Mouse (Mus musculus) megakaryocyte, embryonic 14.5 days (primary cell): ENCODE data around the gene Dazap1. TPM values are rescaled to one million over a fixed set of nuclear protein-coding genes. Genes with fewer than 3 reads are reported as not detected.
"Not testable (repeated sequence)": the region's sequence is repeated elsewhere in the genome, so short reads cannot be mapped to it uniquely, and the experiment has no call there.

Experiments used
- H3K27me3 ChIP-seq: replicated peaks from 2 replicates; pipeline ENCODE3; 2012; ENCODE audit warnings: inconsistent platforms
- H3K36me3 ChIP-seq: replicated peaks from 2 replicates; pipeline ENCODE3; 2012; ENCODE audit warnings: low read length, inconsistent platforms, mixed read lengths
- H3K4me1 ChIP-seq: 2 replicates; pipeline ENCODE4 v1.6.1; 2012; ENCODE audit warnings: inconsistent platforms
- H3K4me3 ChIP-seq: replicated peaks from 2 replicates; pipeline ENCODE3; 2012; ENCODE audit warnings: moderate library complexity, mild to moderate bottlenecking, inconsistent platforms
- H3K9me3 ChIP-seq: 2 replicates; pipeline ENCODE4 v1.6.1; 2012; ENCODE audit warnings: inconsistent platforms
- FLI1 ChIP-seq: IDR thresholded peaks from 2 replicates; pipeline ENCODE4 v1.6.1; 2012; ENCODE audit warnings: low read length, inconsistent platforms, mixed read lengths
- GATA1 ChIP-seq: IDR thresholded peaks from 3 replicates; pipeline ENCODE4 v1.6.1; 2012; ENCODE audit warnings: mixed read lengths, low read length, inconsistent platforms, borderline replicate concordance
- polyA plus RNA-seq: library from polyadenylated mRNA; stranded (reverse); fragments of >175 nt; gene quantifications from 2 replicates; pipeline ENCODE4 v1.2.3, GENCODE M21; 2012; ENCODE audit warnings: low replicate concordance; ENCODE audit not compliant: insufficient read depth

Dazap1 gene
- polyA plus RNA-seq, result 384 and 552 TPM in 2 replicates

DNA sequence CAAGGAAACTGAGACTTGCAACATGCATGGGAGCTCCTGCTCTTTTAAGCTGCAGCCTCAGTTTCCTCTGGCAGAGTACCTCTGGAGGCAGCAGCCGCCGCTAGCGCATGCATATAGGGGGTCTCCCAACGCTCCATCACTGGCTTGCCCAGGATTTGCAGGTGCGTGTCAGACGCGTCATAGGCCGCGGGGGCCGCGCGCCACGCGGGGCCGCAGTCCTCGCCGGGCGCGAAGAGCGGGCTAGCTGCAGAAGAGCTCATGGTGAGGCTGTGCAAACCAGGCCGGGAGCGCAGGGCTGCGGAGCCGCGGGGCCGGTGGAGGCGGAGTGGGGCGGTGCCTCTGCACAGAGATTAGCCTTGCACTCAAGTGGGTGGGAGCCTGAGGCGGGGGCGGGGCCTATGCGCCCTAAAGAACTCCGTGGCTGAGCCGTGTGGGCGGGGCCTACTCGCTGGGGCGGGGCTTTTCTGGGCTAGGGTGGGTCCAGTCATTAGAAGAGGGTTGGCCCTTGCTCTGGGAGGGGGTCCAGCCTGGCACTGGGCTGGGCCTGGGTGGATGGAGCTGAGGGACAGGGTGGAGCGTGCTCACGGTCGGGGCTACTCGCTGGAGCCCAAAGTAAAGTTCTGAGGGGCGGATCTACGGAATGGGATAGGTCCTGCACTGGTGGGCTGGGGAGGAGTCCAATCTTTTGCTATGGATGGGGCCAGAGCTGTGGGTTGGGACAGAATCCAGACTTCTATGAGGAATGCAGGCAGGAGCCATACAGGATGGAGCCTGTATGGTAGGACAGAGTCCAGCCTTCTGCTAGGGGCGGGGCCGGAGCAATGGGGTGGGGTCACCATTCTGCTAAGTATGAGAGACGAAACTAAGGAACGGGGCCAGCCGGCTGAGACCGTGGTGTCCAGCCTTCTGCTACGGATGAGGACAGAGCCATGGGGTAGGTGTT lies at the start of gene Dazap1, which contains the start of gene Gamt:
TSS of gene Dazap1 (plus strand) at position 845 of the 943 bp plus-strand sequence.
TSS of gene Gamt (minus strand) at position 371 of the 943 bp plus-strand sequence.
- H3K27me3 ChIP-seq, result no peaks in the 10 kb centered on the region
- peak within 1 kb of the TSS; percentile 94 for H3K4me3 ChIP-seq
- peaks cover 72% of the 10 kb centered on the region for H3K4me1 ChIP-seq
- peaks cover 40% of the 10 kb centered on the region for H3K36me3 ChIP-seq
- no peak for TF ChIP-seq GATA1
- TF ChIP-seq FLI1, result no peak
- H3K9me3 ChIP-seq, result no peaks in the 10 kb centered on the region

DNA sequence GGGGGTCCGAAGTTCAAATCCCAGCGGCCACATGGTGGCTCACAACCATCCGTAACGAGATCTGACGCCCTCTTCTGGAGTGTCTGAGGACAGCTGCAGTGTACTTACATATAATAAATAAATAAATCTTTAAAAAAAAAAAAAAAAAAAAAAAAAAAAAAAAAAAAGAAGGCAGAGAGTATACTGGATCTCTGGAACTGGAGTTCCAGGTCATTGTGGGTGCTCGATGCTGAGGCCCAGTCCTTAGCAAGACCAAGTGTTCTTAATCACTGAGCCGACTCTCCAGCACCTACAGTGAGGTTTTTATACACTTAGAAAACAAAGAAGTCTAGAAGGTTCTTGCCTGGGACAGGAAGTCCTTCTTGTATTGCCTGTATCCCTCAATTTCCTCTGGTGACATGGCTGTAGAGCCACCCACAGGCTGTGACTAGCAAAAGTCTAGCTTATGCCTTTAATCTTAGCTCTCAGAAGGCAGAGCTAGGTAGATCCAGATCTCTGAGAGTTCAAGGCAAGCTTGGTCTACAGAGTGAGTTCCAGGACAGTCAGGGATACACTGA lies 49.7 kb upstream of the Dazap1 start:
- Histone ChIP-seq H3K27me3 (peaks cover 55% of the 10 kb centered on the region), H3K4me1 (peaks cover 11% of the 10 kb centered on the region)
- not testable (repeated sequence) for H3K4me3 ChIP-seq, H3K9me3 ChIP-seq, H3K36me3 ChIP-seq

DNA sequence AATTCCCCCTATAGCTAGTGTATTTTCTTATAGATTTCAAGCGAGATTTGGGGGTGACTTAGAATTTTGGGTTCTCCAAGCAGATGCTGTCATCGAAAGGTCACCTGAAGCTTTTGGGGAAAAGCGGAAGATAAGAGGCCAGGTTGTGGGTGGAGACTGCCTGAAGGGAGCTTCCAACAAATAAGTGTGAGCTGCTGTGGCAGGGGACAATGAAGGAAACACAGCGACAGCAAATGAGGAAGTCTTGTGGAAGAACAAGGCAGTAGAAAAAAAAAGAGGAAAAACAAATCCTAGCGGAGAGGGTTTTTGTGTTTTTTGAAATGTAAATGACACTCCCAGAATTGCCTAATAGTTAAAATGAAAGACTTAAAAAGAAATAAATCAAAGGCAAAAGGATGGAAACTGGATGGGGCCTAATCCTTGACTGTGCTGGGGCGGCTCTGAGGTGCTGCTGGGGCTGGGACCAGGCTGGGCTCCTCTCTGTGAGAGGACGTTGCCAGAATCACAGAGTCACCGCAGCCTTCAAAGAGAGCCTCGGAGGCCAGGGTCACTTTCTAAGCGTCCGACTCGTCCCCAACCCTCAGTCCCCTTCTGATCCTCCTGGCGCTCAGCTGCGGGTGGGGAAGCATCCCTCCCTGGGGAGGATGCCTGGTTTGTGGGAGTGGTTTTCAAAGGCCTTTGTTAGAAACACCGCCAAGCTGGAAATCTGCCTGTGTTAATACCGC lies 46.1 kb upstream of the Dazap1 start:
- Histone ChIP-seq H3K27me3 (peaks cover 48% of the 10 kb centered on the region), H3K4me3 (no peak overlapping the region), H3K4me1 (peaks cover 11% of the 10 kb centered on the region), H3K36me3 (no peaks in the 10 kb centered on the region), H3K9me3 (no peaks in the 10 kb centered on the region)
- TF ChIP-seq GATA1, result no peak
- no peak for TF ChIP-seq FLI1

DNA sequence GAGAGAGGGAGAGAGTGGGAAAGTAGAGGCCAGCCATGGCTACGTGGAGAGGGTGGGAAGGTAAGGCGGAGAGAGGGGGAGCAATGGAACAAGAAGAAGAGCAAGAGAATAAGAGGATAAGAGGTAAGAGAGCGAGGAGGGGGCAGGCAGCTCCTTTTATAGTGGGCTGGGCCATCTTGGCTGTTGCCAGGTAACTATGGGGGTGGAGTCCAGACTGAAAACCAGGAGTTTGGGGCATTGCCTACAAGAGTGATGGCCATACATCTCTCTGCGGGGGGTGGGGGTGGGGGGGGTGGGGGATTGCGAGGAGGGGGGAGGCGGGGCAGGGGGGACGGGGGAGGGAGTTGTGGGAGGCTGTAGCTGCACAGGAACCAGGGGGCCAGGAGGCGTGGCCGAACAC lies 40.6 kb upstream of the Dazap1 start:
- no peaks in the 10 kb centered on the region for H3K36me3 ChIP-seq
- no peak for TF ChIP-seq FLI1
- peaks cover 18% of the 10 kb centered on the region for H3K4me1 ChIP-seq
- H3K9me3 ChIP-seq, result no peaks in the 10 kb centered on the region
- H3K27me3 ChIP-seq, result peaks cover 70% of the 10 kb centered on the region
- no peak overlapping the region for H3K4me3 ChIP-seq

DNA sequence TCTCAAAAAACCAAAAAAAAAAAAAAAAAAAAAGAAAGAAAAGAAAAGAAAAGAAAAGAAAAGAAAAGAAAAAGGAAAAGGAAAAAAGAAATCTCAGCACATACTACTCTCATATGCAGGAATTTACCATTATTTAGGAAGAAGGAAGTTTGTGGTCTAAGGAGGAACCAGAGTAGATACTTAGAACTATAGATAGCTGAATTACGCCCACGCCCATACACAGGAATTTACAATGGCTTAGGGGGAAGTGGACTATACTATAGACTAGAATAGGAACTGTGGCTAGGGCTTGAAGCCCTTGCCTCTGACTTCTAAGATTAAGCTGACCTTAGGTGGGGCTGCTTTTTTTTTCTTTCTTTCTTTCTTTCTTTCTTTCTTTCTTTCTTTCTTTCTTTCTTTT lies 38.1 kb upstream of the Dazap1 start:
- H3K4me3 ChIP-seq, H3K9me3 ChIP-seq, H3K36me3 ChIP-seq: not testable (repeated sequence)
- Histone ChIP-seq H3K4me1 (peaks cover 38% of the 10 kb centered on the region), H3K27me3 (peaks cover 58% of the 10 kb centered on the region)

DNA sequence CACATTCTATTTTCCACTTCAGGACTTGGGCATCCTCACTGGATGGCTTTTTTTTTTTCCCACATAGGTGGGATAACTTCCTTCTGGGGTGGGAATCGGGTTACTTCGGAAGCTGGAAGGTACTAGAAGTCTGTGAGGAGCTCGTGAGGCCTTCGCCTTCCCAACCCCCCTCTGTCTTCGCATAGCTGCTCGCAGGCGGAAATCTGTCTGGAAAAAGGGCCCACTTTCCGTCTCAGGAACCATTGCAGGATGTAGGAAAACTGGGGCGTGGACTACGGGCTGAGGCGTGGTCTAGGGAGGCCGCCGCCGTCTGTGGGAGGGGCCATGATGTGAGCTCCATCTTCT lies 35.2 kb upstream of the Dazap1 start:
- peak overlapping the region; percentile 93 for H3K4me3 ChIP-seq
- H3K36me3 ChIP-seq, result peaks cover 34% of the 10 kb centered on the region
- no peaks in the 10 kb centered on the region for H3K9me3 ChIP-seq
- no peak for TF ChIP-seq FLI1
- no peak for TF ChIP-seq GATA1
- peaks cover 33% of the 10 kb centered on the region for H3K27me3 ChIP-seq
- H3K4me1 ChIP-seq, result peaks cover 46% of the 10 kb centered on the region

DNA sequence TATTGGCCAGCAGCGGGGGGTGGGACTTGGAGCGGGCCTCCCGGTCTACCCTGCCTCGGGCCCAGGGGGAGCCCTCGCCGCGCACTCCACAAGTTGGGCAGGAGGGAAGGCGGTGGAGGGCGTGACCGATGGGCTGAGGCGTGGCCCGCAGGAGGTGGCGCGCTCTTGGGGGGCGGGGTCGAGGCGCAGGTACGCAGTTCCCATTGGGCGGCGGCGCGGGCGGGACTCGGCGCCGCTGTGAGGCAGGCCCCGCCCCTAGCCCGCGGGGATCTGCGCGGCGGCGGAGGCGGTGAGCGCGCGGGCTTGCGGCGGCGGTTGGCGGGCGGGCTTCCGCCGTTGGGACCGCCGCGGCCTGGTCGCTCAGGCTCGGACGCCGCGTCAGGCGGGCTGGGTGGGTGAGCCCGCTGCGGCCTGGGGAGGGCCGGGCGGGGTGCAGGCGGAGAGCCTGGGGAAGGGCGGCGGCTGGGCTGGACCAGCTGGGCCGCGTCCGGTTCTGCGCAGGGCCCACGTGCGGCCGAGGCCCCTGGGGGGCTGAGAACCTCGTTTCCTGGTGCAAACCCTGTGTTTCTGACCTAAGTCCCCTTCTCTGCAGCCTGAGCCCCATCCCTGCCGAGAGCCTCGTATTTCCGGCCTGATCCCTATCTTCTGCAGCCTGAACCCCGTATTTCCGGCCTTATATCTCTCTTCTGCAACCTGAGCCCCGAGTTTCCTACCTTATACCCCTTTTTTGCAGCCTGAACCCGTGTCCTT lies 34.7 kb upstream of the Dazap1 start, which contains the start of gene Mum1:
TSS of gene Mum1 (plus strand) at position 19 of the 750 bp plus-strand sequence.
- H3K27me3 ChIP-seq, result peaks cover 28% of the 10 kb centered on the region
- TF ChIP-seq FLI1, result no peak
- no peak for TF ChIP-seq GATA1
- no peaks in the 10 kb centered on the region for H3K9me3 ChIP-seq
- peaks cover 48% of the 10 kb centered on the region for H3K4me1 ChIP-seq
- H3K4me3 ChIP-seq, result peak within 1 kb of the TSS; percentile 93
- peaks cover 37% of the 10 kb centered on the region for H3K36me3 ChIP-seq

DNA sequence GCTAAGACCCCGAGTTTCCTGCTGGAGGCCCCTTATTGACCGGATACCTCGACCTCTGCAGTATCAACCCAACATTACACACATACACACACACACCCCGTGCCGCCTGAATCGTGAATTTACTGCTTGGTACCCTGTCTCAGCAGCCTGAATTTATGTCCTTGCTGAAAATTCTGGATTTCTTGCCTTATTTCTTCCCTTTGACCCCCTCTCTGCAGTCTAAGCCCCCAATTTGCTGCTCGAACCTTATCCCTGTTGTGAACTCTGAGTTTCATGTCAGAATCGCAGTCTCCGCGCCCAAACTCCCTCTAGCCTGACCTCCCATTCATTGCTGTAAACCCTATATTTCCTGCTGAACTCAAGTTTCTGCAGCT lies 34.1 kb upstream of the Dazap1 start:
- Histone ChIP-seq H3K4me3 (peak overlapping the region; percentile 93), H3K27me3 (peaks cover 22% of the 10 kb centered on the region), H3K9me3 (no peaks in the 10 kb centered on the region), H3K36me3 (peaks cover 43% of the 10 kb centered on the region), H3K4me1 (peaks cover 50% of the 10 kb centered on the region)
- no peak for TF ChIP-seq GATA1
- TF ChIP-seq FLI1, result no peak

DNA sequence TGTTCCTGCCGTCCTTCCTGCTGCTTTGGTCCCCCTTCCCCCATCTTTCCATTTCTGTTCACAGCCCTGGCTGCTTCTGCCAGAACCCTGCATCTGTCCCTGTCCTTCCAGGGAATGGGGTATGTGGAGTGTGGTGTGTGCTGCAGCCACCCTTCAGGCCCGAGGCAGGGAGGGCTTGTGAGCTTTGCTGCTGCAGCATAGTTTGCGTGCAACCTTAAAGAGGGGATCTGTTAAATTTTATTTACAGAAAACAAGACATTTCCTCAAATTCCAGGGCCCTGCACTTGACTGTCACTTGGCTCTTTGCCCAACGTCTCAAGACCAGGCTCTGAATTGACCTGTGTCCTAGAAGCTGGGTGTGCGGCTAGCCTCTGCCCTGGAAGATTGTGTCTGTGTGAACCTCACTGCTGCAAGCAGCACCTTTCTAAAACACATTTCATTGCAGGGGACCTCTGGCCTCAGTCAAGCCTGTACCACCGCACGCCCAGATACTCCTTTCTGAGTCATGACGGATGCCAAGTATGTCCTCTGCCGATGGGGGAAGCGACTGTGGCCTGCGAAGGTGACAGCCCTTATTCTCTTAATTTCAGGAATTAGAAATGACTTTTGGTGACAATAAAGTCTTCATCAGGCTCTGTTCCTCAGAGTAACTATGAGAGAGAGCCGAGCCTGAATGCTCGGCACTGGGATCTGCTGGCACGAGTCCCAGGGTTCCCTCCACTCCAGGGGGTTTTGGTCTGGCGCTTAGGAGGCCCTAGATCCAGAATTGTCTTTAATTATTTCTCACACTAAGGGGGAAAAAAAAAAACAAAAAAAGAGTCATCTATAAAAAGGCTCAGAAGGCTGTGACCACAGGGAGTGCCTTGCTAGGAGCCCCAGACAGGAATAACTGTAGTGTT lies 33.2 kb upstream of the Dazap1 start:
- no peak for TF ChIP-seq GATA1
- TF ChIP-seq FLI1, result no peak
- Histone ChIP-seq H3K27me3 (peaks cover 18% of the 10 kb centered on the region), H3K9me3 (no peaks in the 10 kb centered on the region), H3K4me3 (peak overlapping the region; percentile 93), H3K36me3 (peaks cover 53% of the 10 kb centered on the region), H3K4me1 (peaks cover 50% of the 10 kb centered on the region)
